Mouse (Mus musculus) left cerebral cortex, adult 2 months (tissue): ENCODE measurements around the gene Lrmda. TPM values are rescaled to one million over a fixed set of nuclear protein-coding genes. Genes with fewer than 3 reads are reported as not detected.

Experiments
- DNase-seq, 2 experiments: peaks; one replicate each; pipeline ENCODE4 v3.0.0; 2021 to 2022; ENCODE audit warnings: low spot score in 2 of 2, mixed read lengths in 1 of 2; ENCODE audit errors: extremely low spot score in 1 of 2
- H3K27ac ChIP-seq: fragments of 200-600 bp; 2 replicates; pipeline ENCODE4 v1.8.1; 2022
- H3K4me3 ChIP-seq: fragments of 200-600 bp; 2 replicates; pipeline ENCODE4 v1.8.1; 2022
- CTCF ChIP-seq: fragments of 200-600 bp; IDR thresholded peaks from 2 replicates; pipeline ENCODE4 v1.8.1; 2022; ENCODE audit warnings: antibody characterized with exemption, mild to moderate bottlenecking, moderate library complexity
- intact Hi-C: fragments of 180-260 bp; cut with DNase I; formaldehyde crosslinking; loops from one replicate; pipeline ENCODE4 v1.15.1; 2025
- total RNA-seq, 2 experiments: library from RNA; stranded (reverse); gene quantifications; 2 replicates each; pipeline ENCODE4 v1.2.3; 2021

Lrmda gene
- total RNA-seq, 2 experiments from 2014 or later: 0.87 to 0.97 TPM

DNA sequence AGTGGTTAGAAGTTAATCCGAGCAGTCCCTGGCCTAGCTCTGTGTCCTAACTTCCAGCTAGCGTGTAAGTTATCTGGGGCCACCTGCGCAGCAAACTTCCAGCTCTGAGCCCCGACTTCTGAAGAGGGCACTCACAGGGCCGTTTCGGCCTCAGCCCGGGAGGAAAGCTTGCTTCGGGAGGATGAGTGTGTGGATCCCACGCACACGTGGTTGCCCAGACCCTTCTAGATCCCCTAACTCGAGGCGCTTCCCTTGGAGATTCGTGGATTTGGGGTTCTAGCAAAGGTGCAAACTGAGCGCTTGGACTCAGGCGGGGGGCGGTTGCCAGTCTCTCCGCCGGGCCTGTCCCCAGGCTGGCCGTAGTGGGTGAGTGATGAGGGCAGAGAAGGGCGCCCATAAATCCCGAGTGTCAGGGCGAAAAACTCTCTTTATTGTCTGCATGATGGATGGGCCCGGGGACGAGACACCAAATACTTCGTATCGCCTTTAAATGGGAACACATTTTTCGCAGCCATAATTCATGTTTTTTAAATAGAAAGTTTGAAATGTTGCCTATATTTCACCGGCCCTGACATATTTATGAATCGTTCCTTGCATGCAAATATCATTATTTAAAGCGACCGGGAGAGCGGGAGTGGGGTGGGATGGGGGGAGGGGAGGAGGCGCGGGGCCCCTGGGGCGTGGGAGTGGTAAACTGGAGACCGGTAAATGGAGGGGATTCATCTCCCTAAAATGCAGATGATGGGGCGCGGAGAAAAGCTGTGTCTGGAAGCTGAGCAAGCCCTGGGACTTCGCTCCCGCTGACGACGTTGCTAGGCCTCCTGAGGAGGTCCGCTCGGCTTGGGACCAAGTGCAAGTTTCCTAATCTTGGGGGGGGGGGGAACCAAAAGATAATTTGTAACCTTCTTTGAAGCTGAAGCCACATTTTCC, 25.2 kb upstream of the Lrmda start:
- no peak for DNase-seq
- no peak for TF ChIP-seq CTCF
- peak overlapping the region; percentile 33 for H3K4me3 ChIP-seq
- no peak overlapping the region for H3K27ac ChIP-seq
- intact Hi-C loops: no loop called here

DNA sequence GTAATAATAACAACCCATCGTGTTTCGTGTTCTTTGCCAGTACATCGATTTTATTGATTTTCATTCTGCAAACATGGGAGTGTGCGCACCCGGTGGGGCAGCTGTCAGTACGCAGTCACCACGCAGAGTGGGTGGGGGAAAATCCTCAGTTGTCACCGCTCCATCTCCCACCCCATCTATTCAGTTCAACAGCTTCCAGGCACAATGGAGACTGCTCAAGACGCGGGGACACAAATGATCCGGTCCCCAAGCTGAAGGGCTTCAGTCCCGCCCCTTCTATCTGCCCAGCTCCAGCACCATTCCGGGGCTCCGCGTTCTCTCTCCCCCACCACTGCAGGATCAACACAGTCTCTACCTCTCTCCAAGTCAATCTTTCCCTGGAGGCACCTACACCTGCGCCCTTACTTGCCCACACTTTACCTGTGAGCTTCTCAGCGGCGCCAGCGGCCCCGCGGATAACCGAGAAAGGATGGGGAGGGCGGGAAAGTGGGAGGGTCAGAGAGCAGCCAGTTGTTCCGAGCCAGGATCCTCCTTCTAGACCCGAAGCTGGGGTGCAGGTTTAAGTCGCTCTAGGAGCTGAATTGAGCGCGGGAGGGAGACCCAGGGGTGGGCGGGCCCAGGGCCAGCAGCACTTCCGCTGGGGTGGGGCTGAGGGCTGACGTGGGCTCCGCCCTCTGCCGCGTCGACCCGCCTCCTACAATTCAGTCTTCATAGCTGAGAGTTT, 24.3 kb upstream of the Lrmda start:
- TF ChIP-seq CTCF: no peak
- intact Hi-C loops: no loop called here
- DNase-seq: peak in 1 of 2 experiments; percentile 46
- Histone ChIP-seq H3K27ac (no peak overlapping the region), H3K4me3 (peak overlapping the region; percentile 33)

DNA sequence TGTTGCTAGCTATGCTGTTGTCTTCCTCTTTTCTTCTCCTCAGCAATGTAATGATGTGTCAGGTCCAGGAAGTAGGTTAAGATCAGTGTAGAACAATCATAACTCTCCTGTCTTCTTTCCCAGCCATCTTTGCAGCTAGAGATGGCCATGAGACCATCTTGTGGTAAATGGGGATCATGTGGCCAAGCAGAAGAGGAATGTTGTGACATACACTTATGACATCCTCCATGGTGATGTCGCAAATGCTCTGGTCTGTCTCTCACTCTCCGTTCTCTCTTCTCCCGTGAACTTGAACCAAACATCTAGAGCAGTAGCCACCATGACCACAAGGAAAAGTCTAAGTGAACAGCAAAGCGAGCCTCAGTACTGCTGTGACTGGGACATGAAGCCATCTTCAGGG, 19.9 kb upstream of the Lrmda start:
- no peak overlapping the region for H3K4me3 ChIP-seq
- intact Hi-C loops: no loop called here
- no peak overlapping the region for H3K27ac ChIP-seq
- DNase-seq: no peak
- TF ChIP-seq CTCF: no peak

DNA sequence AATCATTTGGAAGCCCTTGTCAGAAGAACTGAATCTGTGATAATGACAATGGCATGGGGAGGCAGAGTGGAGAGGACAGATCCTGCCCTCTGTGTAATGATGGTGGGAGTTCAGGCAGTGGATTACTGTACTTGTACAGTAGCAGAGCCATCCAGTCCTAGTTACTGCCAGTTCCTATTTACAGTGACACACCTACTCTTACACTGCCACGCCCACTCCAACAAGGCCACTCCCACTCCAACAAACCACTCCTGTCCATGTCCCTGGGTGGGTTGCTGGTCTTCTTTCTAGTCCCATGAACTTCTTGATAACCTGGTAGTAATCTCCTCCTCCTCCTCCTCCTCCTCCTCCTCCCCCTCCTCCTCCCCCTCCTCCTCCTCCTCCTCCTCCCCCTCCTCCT, 16.3 kb upstream of the Lrmda start:
- Histone ChIP-seq H3K4me3 (no peak overlapping the region), H3K27ac (no peak overlapping the region)
- no peak for DNase-seq
- intact Hi-C loops: no loop called here
- no peak for TF ChIP-seq CTCF

DNA sequence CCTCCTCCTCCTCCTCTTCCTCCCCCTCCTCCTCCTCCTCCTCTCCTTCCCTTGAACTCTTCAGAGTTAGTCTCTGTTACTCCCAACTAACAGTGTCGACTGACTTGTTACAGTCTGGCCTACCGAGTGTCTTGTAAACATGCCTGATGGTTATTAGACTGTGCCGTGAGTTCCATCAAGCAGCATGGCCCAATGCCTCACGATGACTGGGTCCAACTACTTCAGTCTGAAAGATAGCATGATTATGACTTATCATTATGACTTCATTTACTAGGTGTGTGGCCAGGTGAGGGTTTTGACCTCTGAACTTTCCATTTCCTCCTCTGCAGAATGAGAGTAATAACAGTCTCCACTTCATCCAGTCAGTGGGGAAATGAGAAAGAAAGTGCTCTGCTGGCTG, 15.9 kb upstream of the Lrmda start:
- intact Hi-C loops: no loop called here
- no peak overlapping the region for H3K27ac ChIP-seq
- H3K4me3 ChIP-seq: no peak overlapping the region
- DNase-seq: no peak
- no peak for TF ChIP-seq CTCF

DNA sequence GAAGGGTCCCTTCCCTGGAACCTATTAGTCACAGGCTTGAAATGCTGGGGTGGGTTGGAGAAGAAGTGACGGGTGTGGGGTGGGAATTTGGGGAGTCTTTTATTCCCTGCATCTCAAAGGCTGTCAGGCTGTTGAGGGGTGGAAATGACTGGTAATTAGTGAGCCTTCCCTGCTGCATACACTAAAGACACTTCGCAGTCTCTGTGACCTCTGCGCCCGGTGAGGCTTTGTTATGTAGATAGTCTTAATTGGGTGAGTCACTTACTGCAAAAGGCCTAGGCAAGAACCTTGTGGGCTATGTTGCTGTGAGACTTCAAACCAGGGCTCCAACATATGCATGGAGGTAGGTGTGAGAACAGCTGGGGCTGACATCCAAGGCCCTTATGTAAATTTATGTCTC, 14.6 kb upstream of the Lrmda start:
- intact Hi-C loops: no loop called here
- no peak for TF ChIP-seq CTCF

DNA sequence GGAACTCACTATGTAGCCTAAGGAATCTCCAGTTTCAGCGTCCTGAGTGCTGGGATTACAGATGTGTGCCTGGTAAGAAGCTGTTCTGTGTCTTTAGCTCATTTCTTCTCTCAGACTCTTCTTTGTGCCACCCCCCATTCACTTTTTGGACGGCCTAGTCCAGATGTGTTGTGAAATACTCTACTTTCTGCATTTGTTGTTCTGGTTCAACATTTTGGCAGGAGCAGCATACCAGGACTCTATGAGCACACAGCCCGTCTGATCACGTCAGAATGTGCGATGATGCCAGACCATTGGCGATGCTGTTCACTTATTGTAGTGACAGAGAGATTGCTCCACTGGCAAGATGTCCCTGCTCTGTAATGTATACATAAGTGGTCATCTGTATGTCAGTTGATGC, 12.5 kb upstream of the Lrmda start:
- H3K4me3 ChIP-seq: no peak overlapping the region
- intact Hi-C loops: no loop called here
- TF ChIP-seq CTCF: no peak
- no peak for DNase-seq
- no peak overlapping the region for H3K27ac ChIP-seq

More for the DNA sequence above, 14.6 kb upstream of the Lrmda start:
- Histone ChIP-seq H3K27ac (no peak overlapping the region), H3K4me3 (no peak overlapping the region)
- DNase-seq: no peak

DNA sequence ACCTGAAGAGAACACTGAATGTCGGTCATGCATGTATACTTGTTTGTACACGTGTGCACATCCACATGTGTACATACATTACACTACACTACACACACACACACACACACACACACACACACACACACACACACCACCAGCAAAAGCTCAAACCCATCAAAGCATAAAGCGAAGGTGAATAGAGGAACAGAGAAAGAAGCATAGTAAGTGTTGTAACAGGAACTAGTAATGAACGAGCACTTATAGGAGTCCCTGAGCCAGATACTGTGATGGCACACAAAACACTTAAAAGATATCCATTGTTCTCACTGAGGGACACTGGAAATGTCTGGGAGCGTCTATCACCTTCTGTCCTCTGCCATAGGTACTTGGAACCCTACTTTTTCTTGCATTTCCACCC, 5.2 kb upstream of the Lrmda start:
- Histone ChIP-seq H3K27ac (no peak overlapping the region), H3K4me3 (no peak overlapping the region)
- DNase-seq: no peak
- TF ChIP-seq CTCF: no peak
- intact Hi-C loops: no loop called here

DNA sequence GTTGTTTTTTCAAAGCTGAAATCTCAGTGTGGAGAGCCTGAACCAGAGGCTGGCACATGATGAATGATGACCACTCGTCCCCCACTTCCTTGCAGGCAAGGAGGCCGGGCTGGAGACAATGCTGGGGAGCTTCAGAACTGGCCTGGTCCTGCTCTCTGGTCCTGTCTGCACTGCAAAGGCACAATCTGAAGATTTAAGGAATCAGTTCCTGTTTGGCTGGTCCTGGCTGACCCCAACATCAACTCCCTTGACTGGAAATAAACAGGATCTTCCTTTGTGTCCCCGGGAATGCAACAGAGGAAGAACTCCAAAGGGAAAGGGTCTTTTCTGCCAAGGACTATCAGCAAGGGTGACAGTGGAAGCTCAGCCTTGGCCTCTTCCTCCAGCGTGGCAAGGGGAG, 4.7 kb upstream of the Lrmda start:
- Histone ChIP-seq H3K4me3 (no peak overlapping the region), H3K27ac (no peak overlapping the region)
- no peak for TF ChIP-seq CTCF
- no peak for DNase-seq
- intact Hi-C loops: no loop called here

DNA sequence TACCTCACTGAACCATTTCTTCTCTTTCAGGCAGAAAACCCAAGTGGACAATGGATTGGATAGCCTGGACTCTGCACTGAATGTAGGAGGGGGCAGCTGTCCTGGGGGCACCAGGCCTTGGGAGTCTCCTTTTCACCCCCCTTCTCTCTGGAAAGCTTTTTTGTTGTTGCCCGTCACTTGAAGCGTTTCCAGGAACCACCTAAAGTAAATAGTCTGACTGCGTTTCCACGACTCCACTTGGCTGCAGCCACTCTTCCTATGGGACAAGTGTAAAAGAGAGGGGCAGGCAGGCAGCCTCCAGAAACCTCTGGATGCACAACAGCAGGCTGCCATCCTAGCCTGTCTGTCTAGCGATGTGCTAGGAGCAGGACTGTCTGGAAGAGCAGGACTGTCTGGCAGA, 2.5 kb upstream of the Lrmda start:
- Histone ChIP-seq H3K4me3 (no peak overlapping the region), H3K27ac (no peak overlapping the region)
- intact Hi-C loops: no loop called here
- no peak for TF ChIP-seq CTCF
- DNase-seq: no peak

DNA sequence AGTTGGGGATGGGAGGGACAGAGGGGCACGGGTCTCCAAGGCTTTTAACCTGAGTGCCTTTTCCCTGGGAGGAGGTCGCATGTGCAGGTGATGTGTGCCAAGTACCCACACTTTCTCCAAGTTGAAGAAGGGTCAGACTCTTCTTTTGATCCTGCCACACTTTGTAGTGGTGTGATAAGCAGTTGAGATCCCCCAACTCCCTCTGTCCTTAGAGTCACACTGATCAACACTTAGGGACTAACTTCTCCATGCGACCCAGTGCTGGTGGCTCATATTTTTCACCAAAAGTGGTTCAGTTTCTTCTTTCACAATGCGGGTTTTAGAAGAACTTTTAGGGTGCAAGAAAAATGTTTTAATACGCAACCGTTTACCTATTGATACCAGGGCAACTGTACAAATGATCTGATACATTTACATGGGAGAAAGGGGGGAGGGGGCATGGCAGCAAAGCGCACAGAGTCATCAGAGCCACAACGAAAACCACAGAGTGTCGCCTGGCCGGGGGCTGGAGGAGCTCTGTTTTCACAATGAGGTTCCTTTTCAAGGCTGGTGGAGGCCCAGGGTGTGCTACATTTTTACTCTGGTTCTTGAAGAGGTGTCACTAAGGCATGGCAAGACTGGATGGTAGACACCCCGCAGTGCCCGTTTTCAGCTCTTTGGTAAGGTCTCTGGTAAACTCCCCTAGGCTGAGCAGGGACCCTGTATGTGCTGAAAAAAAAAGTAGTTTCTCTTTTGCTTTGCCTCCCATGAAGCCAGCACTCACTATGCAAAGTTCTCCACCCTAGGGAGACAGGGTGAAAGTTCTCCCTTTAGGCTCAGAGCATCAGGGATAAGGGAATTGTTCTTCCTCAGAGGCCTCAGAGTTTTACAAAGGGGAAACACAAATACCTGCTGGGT, 685 bp downstream of the Lrmda start:
- Histone ChIP-seq H3K27ac (no peak overlapping the region), H3K4me3 (peak overlapping the region; percentile 48)
- intact Hi-C loops: no loop called here
- DNase-seq: no peak
- TF ChIP-seq CTCF: no peak

DNA sequence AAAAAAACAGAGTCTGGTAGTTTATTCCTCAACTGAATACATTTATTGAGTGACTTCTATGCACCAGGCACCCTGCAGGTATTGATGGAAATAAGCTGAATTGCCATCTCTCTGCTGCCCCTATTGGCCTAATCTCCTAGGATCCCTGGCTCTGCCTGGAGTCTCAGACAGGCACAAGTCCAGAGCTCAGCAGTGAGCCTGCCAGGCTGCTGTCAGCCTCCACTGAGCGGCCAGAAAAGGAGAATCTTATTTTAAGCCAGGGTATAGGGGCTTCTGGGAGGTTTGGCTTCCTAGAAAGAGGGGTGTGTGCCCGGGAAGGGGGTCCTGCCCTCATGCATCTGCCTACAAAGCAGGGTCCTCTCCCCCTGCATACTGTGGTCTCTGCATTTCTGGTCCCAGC, 1.4 kb downstream of the Lrmda start:
- intact Hi-C loops: no loop called here
- DNase-seq: no peak

More for the DNA sequence above, 1.4 kb downstream of the Lrmda start:
- TF ChIP-seq CTCF: peak; percentile 45
- Histone ChIP-seq H3K4me3 (no peak overlapping the region), H3K27ac (no peak overlapping the region)
